Mouse (Mus musculus) midbrain, embryonic 16.5 days (tissue): Measurements from ENCODE around the gene Masp2. TPM values are rescaled to one million over a fixed set of nuclear protein-coding genes. Genes with fewer than 3 reads are reported as not detected.

Experiments used
- ATAC-seq: fragments of 200-750 bp; cut with Nextera tagmentation; 2 replicates; pipeline ENCODE4 v1.8.0; 2017; ENCODE audit warnings: moderate TSS enrichment
- H3K27ac ChIP-seq: fragments of 300-500 bp; sonication (generic); 2 replicates; pipeline ENCODE4 v1.5.1; 2014; ENCODE audit warnings: mild to moderate bottlenecking, low read length, mixed read lengths
- H3K27me3 ChIP-seq: fragments of 300-500 bp; sonication (generic); 2 replicates; pipeline ENCODE4 v1.6.1; 2014; ENCODE audit warnings: low read depth, low read length, mixed read lengths; ENCODE audit not compliant: control insufficient read depth, insufficient read depth
- H3K36me3 ChIP-seq: fragments of 300-500 bp; sonication (generic); 2 replicates; pipeline ENCODE4 v1.6.1; 2014; ENCODE audit warnings: mild to moderate bottlenecking, low read length, moderate library complexity, mixed read lengths; ENCODE audit not compliant: control insufficient read depth, insufficient read depth
- H3K4me1 ChIP-seq: fragments of 300-500 bp; sonication (generic); 2 replicates; pipeline ENCODE4 v1.6.1; 2014; ENCODE audit warnings: mild to moderate bottlenecking, low read length, mixed read lengths; ENCODE audit not compliant: control insufficient read depth, insufficient read depth
- H3K4me2 ChIP-seq: fragments of 300-500 bp; sonication (generic); 2 replicates; pipeline ENCODE4 v1.6.1; 2014; ENCODE audit warnings: mild to moderate bottlenecking, low read length, mixed read lengths
- H3K4me3 ChIP-seq: fragments of 300-500 bp; sonication (generic); 2 replicates; pipeline ENCODE4 v1.5.1; 2014; ENCODE audit warnings: low read depth, mild to moderate bottlenecking, low read length, moderate library complexity, mixed read lengths
- H3K9ac ChIP-seq: fragments of 300-500 bp; sonication (generic); 2 replicates; pipeline ENCODE4 v1.6.1; 2014; ENCODE audit warnings: low read depth, low read length, mixed read lengths
- H3K9me3 ChIP-seq: fragments of 300-500 bp; sonication (generic); replicated peaks from 2 replicates; pipeline ENCODE4 v1.6.1; 2014; ENCODE audit warnings: mild to moderate bottlenecking, low read length, mixed read lengths; ENCODE audit not compliant: control insufficient read depth, poor library complexity, severe bottlenecking
- WGBS: fragments of 180-500 bp; shearing (Covaris S2); extraction: QIAGEN DNeasy Blood & Tissue Kit; methylation state at CpG from one replicate; pipeline ENCODE4 v1.1.7; 2014; 5-methylcytosine and 5-hydroxymethylcytosine counted together
- polyA plus RNA-seq: library from polyadenylated mRNA; unstranded; fragments of >200 nt; fragmentation: Nextera tagmentation; extraction: Ambion mirVana; gene quantifications from 2 replicates; pipeline ENCODE4 v1.2.1, GENCODE M21; 2015

Masp2 gene
- polyA plus RNA-seq: 1.2 TPM in 2 replicates

- H3K27ac ChIP-seq: no peak within 1 kb of the TSS
- ATAC-seq: no peak
- no peaks in the 10 kb centered on the region for H3K27me3 ChIP-seq
- 88% methylated on average over 14 of the region's 14 CpGs for WGBS
- no peaks in the 10 kb centered on the region for H3K4me1 ChIP-seq
- H3K9ac ChIP-seq: no peak within 1 kb of the TSS
- H3K4me3 ChIP-seq: no peak within 1 kb of the TSS
- no peaks in the 10 kb centered on the region for H3K36me3 ChIP-seq
- H3K9me3 ChIP-seq: no peaks in the 10 kb centered on the region
- no peak within 1 kb of the TSS for H3K4me2 ChIP-seq
Measured at GRCm38 (mm10) chr4:148602357-148603120, at the start of gene Masp2. Gene Masp2 (plus strand): TSS chr4:148602554.

- Histone ChIP-seq H3K27me3 (no peaks in the 10 kb centered on the region), H3K4me3 (peak overlapping the region; percentile 80), H3K4me1 (peaks cover 5% of the 10 kb centered on the region), H3K9ac (peak overlapping the region; percentile 98), H3K9me3 (no peaks in the 10 kb centered on the region), H3K27ac (peak overlapping the region; percentile 98), H3K36me3 (peaks cover 31% of the 10 kb centered on the region), H3K4me2 (peak overlapping the region; percentile 60)
- ATAC-seq: peak; percentile 52
- WGBS: 36% methylated on average over 6 of the region's 6 CpGs
Measured at GRCm38 (mm10) chr4:148557766-148558165, 44.6 kb upstream of the Masp2 start.

- peak; percentile 95 for ATAC-seq
- peaks cover 32% of the 10 kb centered on the region for H3K36me3 ChIP-seq
- H3K27ac ChIP-seq: peak within 1 kb of the TSS; percentile 98
- H3K9ac ChIP-seq: peak within 1 kb of the TSS; percentile 98
- H3K4me1 ChIP-seq: peaks cover 5% of the 10 kb centered on the region
- peak within 1 kb of the TSS; percentile 60 for H3K4me2 ChIP-seq
- H3K4me3 ChIP-seq: peak within 1 kb of the TSS; percentile 80
- H3K27me3 ChIP-seq: no peaks in the 10 kb centered on the region
- no peaks in the 10 kb centered on the region for H3K9me3 ChIP-seq
- 0% methylated on average over 61 of the region's 63 CpGs for WGBS
Measured at GRCm38 (mm10) chr4:148558297-148559000, 43.9 kb upstream of the Masp2 start, which contains the start of gene Exosc10. Gene Exosc10 (plus strand): TSS chr4:148558429.

GRCm38 (mm10) chr4:148562676-148563075 lies 39.7 kb upstream of the Masp2 start:
- Histone ChIP-seq H3K9me3 (no peaks in the 10 kb centered on the region), H3K4me1 (peaks cover 5% of the 10 kb centered on the region), H3K9ac (no peak overlapping the region), H3K27me3 (no peaks in the 10 kb centered on the region), H3K36me3 (peaks cover 57% of the 10 kb centered on the region), H3K4me2 (no peak overlapping the region), H3K27ac (no peak overlapping the region), H3K4me3 (no peak overlapping the region)
- 95% methylated on average over 17 of the region's 17 CpGs for WGBS
- ATAC-seq: no peak

GRCm38 (mm10) chr4:148563595-148563994 lies 38.8 kb upstream of the Masp2 start:
- H3K4me3 ChIP-seq: no peak overlapping the region
- H3K4me2 ChIP-seq: no peak overlapping the region
- H3K27ac ChIP-seq: no peak overlapping the region
- H3K36me3 ChIP-seq: peaks cover 66% of the 10 kb centered on the region
- H3K4me1 ChIP-seq: peaks cover 5% of the 10 kb centered on the region
- no peak for ATAC-seq
- H3K9me3 ChIP-seq: no peaks in the 10 kb centered on the region
- H3K27me3 ChIP-seq: no peaks in the 10 kb centered on the region
- H3K9ac ChIP-seq: no peak overlapping the region
- WGBS: 96% methylated on average over 12 of the region's 12 CpGs

- Histone ChIP-seq H3K27ac (no peak overlapping the region), H3K4me1 (no peaks in the 10 kb centered on the region), H3K4me2 (no peak overlapping the region), H3K27me3 (no peaks in the 10 kb centered on the region), H3K9ac (no peak overlapping the region), H3K36me3 (peaks cover 79% of the 10 kb centered on the region), H3K9me3 (no peaks in the 10 kb centered on the region), H3K4me3 (no peak overlapping the region)
- 91% methylated on average over 10 of the region's 10 CpGs for WGBS
- no peak for ATAC-seq
Measured at GRCm38 (mm10) chr4:148570138-148570537, 32.2 kb upstream of the Masp2 start.

GRCm38 (mm10) chr4:148570693-148571295 lies 31.6 kb upstream of the Masp2 start:
- Histone ChIP-seq H3K27ac (no peak overlapping the region), H3K27me3 (no peaks in the 10 kb centered on the region), H3K4me1 (no peaks in the 10 kb centered on the region), H3K4me3 (no peak overlapping the region), H3K36me3 (peaks cover 81% of the 10 kb centered on the region), H3K9ac (no peak overlapping the region), H3K4me2 (no peak overlapping the region), H3K9me3 (no peaks in the 10 kb centered on the region)
- ATAC-seq: no peak
- WGBS: 96% methylated on average over 9 of the region's 9 CpGs

GRCm38 (mm10) chr4:148573222-148573621 lies 29.1 kb upstream of the Masp2 start:
- no peak overlapping the region for H3K4me3 ChIP-seq
- H3K9me3 ChIP-seq: no peaks in the 10 kb centered on the region
- 95% methylated on average over 7 of the region's 7 CpGs for WGBS
- no peak overlapping the region for H3K9ac ChIP-seq
- H3K36me3 ChIP-seq: peaks cover 76% of the 10 kb centered on the region
- H3K4me2 ChIP-seq: no peak overlapping the region
- H3K27ac ChIP-seq: no peak overlapping the region
- H3K4me1 ChIP-seq: no peaks in the 10 kb centered on the region
- no peak for ATAC-seq
- H3K27me3 ChIP-seq: no peaks in the 10 kb centered on the region

GRCm38 (mm10) chr4:148580765-148581164 lies 21.6 kb upstream of the Masp2 start:
- Histone ChIP-seq H3K27me3 (no peaks in the 10 kb centered on the region), H3K9me3 (no peaks in the 10 kb centered on the region), H3K36me3 (peaks cover 39% of the 10 kb centered on the region), H3K9ac (no peak overlapping the region), H3K4me3 (no peak overlapping the region), H3K27ac (no peak overlapping the region), H3K4me2 (no peak overlapping the region), H3K4me1 (no peaks in the 10 kb centered on the region)
- 90% methylated on average over 9 of the region's 9 CpGs for WGBS
- ATAC-seq: no peak
